Mouse (Mus musculus) hindbrain, embryonic 16.5 days (tissue): ENCODE measurements around the gene Hmgcr. TPM values are rescaled to one million over a fixed set of nuclear protein-coding genes. Genes with fewer than 3 reads are reported as not detected.

ENCODE experiments used
- ATAC-seq: fragments of 200-750 bp; cut with Nextera tagmentation; 2 replicates; pipeline ENCODE4 v1.8.0; 2017; ENCODE audit warnings: moderate TSS enrichment, moderate library complexity
- H3K27ac ChIP-seq: fragments of 300-500 bp; sonication (generic); 2 replicates; pipeline ENCODE4 v1.5.1; 2014; ENCODE audit warnings: low read depth, mild to moderate bottlenecking, control low read depth, low read length, moderate library complexity
- H3K27me3 ChIP-seq: fragments of 300-500 bp; sonication (generic); replicated peaks from 2 replicates; pipeline ENCODE4 v1.6.1; 2014; ENCODE audit warnings: low read length; ENCODE audit not compliant: control insufficient read depth, insufficient read depth
- H3K36me3 ChIP-seq: fragments of 300-500 bp; sonication (generic); 2 replicates; pipeline ENCODE4 v1.6.1; 2014; ENCODE audit warnings: mild to moderate bottlenecking, low read length, moderate library complexity, mixed read lengths; ENCODE audit not compliant: control insufficient read depth, insufficient read depth
- H3K4me1 ChIP-seq: fragments of 300-500 bp; sonication (generic); 2 replicates; pipeline ENCODE4 v1.6.1; 2014; ENCODE audit warnings: low read depth, low read length; ENCODE audit not compliant: control insufficient read depth, insufficient read depth
- H3K4me2 ChIP-seq: fragments of 300-500 bp; sonication (generic); 2 replicates; pipeline ENCODE4 v1.6.1; 2014; ENCODE audit warnings: mild to moderate bottlenecking, low read length, control low read depth, moderate library complexity
- H3K4me3 ChIP-seq: fragments of 300-500 bp; sonication (generic); 2 replicates; pipeline ENCODE4 v1.5.1; 2014; ENCODE audit warnings: mild to moderate bottlenecking, low read length, control low read depth, moderate library complexity
- H3K9ac ChIP-seq: fragments of 300-500 bp; sonication (generic); 2 replicates; pipeline ENCODE4 v1.6.1; 2014; ENCODE audit warnings: low read depth, mild to moderate bottlenecking, control low read depth, low read length, moderate library complexity
- H3K9me3 ChIP-seq: fragments of 300-500 bp; sonication (generic); 2 replicates; pipeline ENCODE4 v1.6.1; 2014; ENCODE audit warnings: mild to moderate bottlenecking, low read length, moderate library complexity; ENCODE audit not compliant: control insufficient read depth
- WGBS: fragments of 180-500 bp; shearing (Covaris S2); extraction: QIAGEN DNeasy Blood & Tissue Kit; methylation state at CpG from one replicate; pipeline ENCODE4 v1.1.7; 2014; 5-methylcytosine and 5-hydroxymethylcytosine counted together
- polyA plus RNA-seq: library from polyadenylated mRNA; unstranded; fragments of >200 nt; fragmentation: Nextera tagmentation; extraction: Ambion mirVana; gene quantifications from 2 replicates; pipeline ENCODE4 v1.2.1, GENCODE M21; 2015

Hmgcr gene
- 160 and 179 TPM in 2 replicates for polyA plus RNA-seq

DNA sequence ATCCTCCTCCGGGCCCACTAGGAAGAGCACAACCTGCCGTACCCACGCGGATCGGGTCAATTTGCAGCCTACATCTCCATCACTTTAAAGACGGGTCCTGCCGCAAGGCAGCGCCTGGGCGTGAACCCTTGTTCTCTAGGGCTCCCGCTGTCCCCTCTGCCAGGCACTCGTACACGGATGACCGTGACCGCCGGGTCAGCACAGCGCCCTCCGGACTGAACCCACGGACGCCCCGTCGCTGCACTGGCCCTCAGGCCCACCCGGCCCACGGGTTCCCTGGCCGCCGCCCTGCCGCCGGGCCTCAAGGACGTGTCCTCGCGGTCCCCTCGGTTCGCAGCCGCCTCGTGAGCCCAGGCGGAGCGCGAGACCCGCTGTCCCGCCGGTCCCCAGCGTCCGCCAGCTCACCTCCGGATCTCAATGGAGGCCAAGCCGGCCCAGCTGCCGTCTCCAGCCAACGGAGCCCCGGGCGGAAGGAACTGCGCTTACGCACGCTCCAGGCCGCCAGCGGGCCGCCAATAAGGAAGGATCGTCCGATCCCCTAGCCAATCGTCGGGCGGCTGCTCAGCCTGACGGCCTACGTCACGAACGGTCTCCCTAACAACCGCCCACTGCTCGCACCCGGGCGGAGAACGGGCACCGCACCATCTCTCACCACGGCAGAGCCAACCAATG, at the start of gene Hmgcr:
Gene Hmgcr (minus strand): TSS at position 531 of the 672 bp plus-strand sequence.
- Histone ChIP-seq H3K27ac (peak within 1 kb of the TSS; percentile 99), H3K36me3 (peaks cover 4% of the 10 kb centered on the region; the same call in 1 of the 2 replicates), H3K9ac (peak within 1 kb of the TSS; percentile 94), H3K9me3 (no peaks in the 10 kb centered on the region), H3K4me2 (peak within 1 kb of the TSS; percentile 80), H3K4me1 (peaks cover 23% of the 10 kb centered on the region), H3K27me3 (no peaks in the 10 kb centered on the region), H3K4me3 (peak within 1 kb of the TSS; percentile 92)
- peak; percentile 100 for ATAC-seq
- under 1% methylated on average over 70 of the region's 70 CpGs for WGBS

DNA sequence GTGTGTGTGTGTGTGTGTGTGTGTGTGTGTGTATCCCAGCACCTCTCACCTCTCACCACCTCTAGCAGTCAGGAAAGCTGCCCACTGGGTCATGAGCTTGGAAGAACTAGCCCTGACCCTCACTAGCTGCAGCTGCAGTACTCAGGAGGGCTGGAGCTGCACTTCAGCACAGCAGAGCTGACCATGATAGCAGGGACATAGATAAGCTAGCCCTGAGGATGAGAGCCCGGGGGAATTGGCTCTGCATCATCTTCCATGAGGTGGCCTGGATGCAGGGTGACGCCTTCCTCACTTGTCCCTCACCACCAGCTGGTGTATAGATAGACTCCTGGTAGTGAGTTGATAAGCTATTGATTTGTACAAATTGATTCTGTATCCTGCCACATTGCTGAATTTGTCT, 49.3 kb upstream of the Hmgcr start:
- H3K4me1 ChIP-seq, result no peaks in the 10 kb centered on the region
- no peaks in the 10 kb centered on the region for H3K27me3 ChIP-seq
- H3K36me3 ChIP-seq, result no peaks in the 10 kb centered on the region
- H3K27ac ChIP-seq, result no peak overlapping the region
- H3K4me3 ChIP-seq, result no peak overlapping the region
- no peak for ATAC-seq
- WGBS, result 82% methylated on average over 2 of the region's 2 CpGs
- H3K9ac ChIP-seq, result no peak overlapping the region
- no peaks in the 10 kb centered on the region for H3K9me3 ChIP-seq
- no peak overlapping the region for H3K4me2 ChIP-seq

DNA sequence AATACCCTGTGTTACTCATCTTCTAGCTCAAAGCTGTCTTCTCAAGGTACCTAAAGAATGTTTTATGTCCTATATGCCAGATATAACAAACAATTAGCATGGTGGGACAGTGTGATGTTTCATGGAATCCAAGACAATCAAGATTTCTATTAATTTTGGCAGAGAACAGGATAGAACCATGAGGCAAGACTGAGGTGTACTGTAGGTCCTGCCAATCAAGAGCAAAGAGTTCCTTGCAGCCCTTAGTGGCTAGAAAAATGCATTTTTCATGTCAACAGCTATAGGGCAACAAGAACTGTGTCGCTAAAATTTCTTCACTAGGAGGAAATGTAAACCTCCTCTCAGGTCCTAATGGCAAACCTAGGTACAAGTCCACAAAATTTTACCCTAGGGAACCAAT, 47.1 kb upstream of the Hmgcr start:
- no peaks in the 10 kb centered on the region for H3K4me1 ChIP-seq
- no peaks in the 10 kb centered on the region for H3K9me3 ChIP-seq
- H3K4me2 ChIP-seq, result no peak overlapping the region
- H3K4me3 ChIP-seq, result no peak overlapping the region
- ATAC-seq, result no peak
- no peak overlapping the region for H3K9ac ChIP-seq
- no peaks in the 10 kb centered on the region for H3K27me3 ChIP-seq
- no peak overlapping the region for H3K27ac ChIP-seq
- WGBS, result 64% methylated on average over 1 of the region's 1 CpGs
- H3K36me3 ChIP-seq, result no peaks in the 10 kb centered on the region

DNA sequence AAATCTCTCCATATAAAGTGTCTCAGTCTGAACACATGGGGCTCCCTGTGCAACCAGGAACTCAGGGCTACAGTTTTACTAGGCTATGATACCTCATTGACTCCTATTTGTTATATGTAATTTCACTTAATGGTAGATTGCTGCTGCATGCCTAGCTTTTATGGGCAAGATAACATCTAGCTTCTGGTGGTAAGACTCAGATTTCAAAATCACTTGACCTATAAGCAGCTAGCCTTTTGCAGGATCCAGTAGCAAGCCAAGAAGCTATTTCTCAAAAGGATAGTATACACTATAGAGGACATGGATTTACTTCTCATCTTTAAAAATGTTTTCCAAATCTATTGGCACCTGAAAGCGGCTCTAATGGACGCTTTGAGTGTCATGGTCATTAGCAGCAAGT, 45.6 kb upstream of the Hmgcr start:
- no peak overlapping the region for H3K4me3 ChIP-seq
- ATAC-seq, result no peak
- H3K27me3 ChIP-seq, result no peaks in the 10 kb centered on the region
- no peaks in the 10 kb centered on the region for H3K4me1 ChIP-seq
- 95% methylated on average over 2 of the region's 2 CpGs for WGBS
- H3K4me2 ChIP-seq, result no peak overlapping the region
- H3K9ac ChIP-seq, result no peak overlapping the region
- H3K36me3 ChIP-seq, result no peaks in the 10 kb centered on the region
- H3K9me3 ChIP-seq, result no peaks in the 10 kb centered on the region
- no peak overlapping the region for H3K27ac ChIP-seq

DNA sequence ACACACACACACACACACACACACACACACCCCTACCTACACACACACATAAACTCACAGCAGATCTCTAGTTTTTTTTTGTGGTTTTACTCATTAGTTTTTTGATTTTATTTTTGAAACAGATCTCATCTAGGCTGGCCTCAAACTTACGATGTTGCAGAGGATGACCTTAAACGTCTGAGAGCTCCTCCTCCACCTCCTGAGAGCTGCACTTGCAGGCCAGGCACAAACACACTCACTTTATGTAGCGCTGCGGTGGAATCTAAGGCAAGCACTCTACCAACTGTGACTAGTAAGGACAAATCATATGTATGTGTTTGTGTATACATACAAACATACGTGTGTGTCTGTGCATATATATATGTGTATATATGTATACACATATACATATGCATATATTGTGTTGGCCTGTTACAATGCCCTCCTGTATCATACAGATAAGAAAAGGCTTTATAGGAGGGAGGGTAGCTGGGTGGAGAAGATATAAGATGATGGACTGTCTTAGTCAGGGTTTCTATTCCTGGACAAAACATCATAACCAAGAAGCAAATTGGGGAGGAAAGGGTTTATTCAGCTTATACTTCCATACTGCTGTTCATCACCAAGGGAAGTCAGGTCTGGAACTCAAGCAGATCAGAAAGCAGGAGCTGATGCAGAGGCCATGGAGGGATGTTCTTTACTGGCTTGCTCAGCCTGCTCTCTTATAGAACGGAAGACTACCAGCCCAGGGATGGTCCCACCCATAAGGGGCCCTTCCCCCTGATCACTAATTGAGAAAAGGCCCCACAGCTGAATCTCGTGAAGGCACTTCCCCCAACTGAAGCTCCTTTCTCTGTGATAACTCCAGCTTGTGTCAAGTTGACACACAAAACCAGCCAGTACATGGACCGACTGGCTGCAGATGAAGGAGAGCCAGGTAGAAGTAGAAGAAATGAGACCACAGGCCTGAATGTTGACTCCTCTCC, 38.8 kb upstream of the Hmgcr start:
- H3K27ac ChIP-seq, result no peak overlapping the region
- no peaks in the 10 kb centered on the region for H3K36me3 ChIP-seq
- no peaks in the 10 kb centered on the region for H3K27me3 ChIP-seq
- WGBS, result 79% methylated on average over 8 of the region's 8 CpGs
- H3K4me1 ChIP-seq, result no peaks in the 10 kb centered on the region
- no peak overlapping the region for H3K4me2 ChIP-seq
- H3K4me3 ChIP-seq, result no peak overlapping the region
- ATAC-seq, result no peak
- H3K9me3 ChIP-seq, result no peaks in the 10 kb centered on the region
- no peak overlapping the region for H3K9ac ChIP-seq

DNA sequence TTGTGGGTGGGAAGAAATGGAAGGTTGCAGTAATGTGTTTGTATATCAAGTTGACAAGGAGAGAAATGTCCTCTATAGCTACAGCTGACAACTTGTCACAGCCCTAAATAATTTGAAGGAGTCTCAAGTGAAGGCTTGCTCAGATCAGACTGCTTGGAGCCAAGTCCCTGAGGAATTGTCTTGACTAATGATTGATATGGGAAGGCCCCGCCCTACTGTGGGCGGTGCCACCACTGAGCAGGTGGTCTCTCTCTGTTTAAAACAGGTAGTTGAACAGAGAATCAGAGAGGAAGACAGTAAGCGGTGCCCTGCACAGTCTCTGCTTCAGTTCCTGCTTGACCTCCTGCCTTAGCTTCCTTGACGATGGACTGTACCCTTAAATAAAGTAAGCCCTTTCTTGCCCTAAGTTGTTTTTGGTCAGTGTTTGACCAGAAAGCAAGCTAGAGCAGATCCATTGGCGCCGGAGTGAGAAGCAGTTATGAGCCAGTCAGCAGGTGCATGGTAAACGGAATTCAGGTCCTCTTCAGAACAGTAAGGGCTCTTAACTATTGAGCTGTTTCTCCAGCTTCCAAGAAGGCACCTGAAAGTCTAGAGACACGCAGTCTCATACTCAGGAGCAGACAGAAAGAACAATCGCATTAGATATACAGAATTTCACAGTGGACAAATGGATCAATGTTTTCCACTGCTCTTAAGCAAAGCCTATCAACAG, 32.0 kb upstream of the Hmgcr start:
- Histone ChIP-seq H3K4me1 (no peaks in the 10 kb centered on the region), H3K27ac (no peak overlapping the region), H3K36me3 (no peaks in the 10 kb centered on the region), H3K9ac (no peak overlapping the region), H3K9me3 (no peaks in the 10 kb centered on the region), H3K27me3 (no peaks in the 10 kb centered on the region), H3K4me3 (no peak overlapping the region), H3K4me2 (no peak overlapping the region)
- ATAC-seq, result no peak
- WGBS, result 78% methylated on average over 9 of the region's 9 CpGs

DNA sequence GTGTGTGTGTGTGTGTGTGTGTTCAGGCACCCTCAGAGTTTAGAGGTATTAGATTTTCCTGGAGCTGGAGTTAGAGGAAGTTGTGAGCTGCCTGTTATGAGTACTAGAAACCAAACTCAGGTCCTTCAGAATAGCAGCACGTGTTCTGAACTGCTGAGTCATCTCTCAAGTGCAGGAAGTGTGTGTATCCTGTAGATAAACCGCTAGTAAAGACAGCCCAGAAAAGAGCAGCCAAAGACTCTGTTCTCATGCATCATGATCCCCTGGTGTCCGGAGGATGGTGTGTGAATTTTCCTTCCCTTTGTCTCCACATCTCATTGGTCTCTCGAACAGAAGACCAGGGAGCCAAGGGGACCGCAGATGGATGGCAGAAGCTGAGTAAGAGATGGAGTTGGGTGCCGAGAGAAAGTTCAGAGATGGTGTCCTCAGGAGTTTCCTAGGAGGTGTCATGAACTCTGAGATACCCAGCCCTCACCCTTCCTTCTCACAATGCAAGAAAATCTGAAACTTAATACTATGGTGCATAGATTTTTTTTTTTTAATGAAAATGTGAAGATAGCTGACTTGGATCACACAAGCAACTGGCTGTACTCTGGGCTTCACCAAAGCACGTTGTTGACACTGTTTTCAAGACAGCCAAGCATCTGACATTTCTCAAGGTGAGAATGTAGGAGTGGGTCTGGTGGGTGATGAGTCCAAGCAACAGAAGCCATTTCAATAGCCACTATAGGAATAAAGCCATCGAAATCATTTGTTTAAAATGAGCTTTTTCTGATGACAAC, 27.3 kb upstream of the Hmgcr start:
- Histone ChIP-seq H3K27ac (no peak overlapping the region), H3K4me2 (no peak overlapping the region), H3K9ac (no peak overlapping the region), H3K27me3 (no peaks in the 10 kb centered on the region), H3K9me3 (no peaks in the 10 kb centered on the region), H3K4me1 (no peaks in the 10 kb centered on the region), H3K4me3 (no peak overlapping the region), H3K36me3 (no peaks in the 10 kb centered on the region)
- 80% methylated on average over 8 of the region's 8 CpGs for WGBS
- ATAC-seq, result no peak

DNA sequence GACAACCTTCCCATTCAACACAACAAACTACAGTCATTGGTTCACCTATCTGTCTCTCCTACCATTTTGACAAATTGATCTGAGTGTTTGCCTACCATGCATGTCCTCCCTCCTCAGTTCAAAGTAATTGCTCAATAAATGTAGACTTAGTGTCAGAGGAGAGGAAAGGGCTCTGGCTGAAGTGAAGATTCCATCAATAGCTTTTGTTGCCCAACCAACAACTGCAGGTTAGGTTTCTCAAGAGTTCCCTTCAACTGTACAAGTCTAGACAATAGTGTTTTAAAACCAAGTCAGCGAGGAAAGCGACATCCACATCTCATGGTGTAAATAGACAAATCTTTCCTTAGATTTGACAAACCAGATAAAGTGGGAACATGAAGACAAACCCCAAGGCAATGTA, 24.7 kb upstream of the Hmgcr start:
- Histone ChIP-seq H3K4me3 (no peak overlapping the region), H3K9ac (no peak overlapping the region), H3K36me3 (no peaks in the 10 kb centered on the region), H3K4me2 (no peak overlapping the region), H3K27me3 (no peaks in the 10 kb centered on the region), H3K27ac (no peak overlapping the region), H3K4me1 (no peaks in the 10 kb centered on the region), H3K9me3 (no peaks in the 10 kb centered on the region)
- ATAC-seq, result no peak
- 88% methylated on average over 2 of the region's 2 CpGs for WGBS
